Mouse (Mus musculus) heart, postnatal 25 days (tissue): ENCODE results near the gene Pds5b. TPM values are rescaled to one million over a fixed set of nuclear protein-coding genes. Genes with fewer than 3 reads are reported as not detected.
"Not testable (repeated sequence)": the region's sequence is repeated elsewhere in the genome, so short reads cannot be mapped to it uniquely, and the experiment has no call there.

Experiments
- DNase-seq: peaks from one replicate; pipeline ENCODE4 v3.0.0; 2022; ENCODE audit warnings: low spot score
- intact Hi-C: fragments of 180-260 bp; cut with DNase I; formaldehyde crosslinking; loops from one replicate; pipeline ENCODE4 v1.15.1; 2025
- total RNA-seq, 2 experiments: library from RNA; stranded (reverse); gene quantifications; 2 replicates each; pipeline ENCODE4 v1.2.3; 2021

The Pds5b gene
- total RNA-seq, 2 experiments from 2014 or later: 15.7 to 18.0 TPM

DNA sequence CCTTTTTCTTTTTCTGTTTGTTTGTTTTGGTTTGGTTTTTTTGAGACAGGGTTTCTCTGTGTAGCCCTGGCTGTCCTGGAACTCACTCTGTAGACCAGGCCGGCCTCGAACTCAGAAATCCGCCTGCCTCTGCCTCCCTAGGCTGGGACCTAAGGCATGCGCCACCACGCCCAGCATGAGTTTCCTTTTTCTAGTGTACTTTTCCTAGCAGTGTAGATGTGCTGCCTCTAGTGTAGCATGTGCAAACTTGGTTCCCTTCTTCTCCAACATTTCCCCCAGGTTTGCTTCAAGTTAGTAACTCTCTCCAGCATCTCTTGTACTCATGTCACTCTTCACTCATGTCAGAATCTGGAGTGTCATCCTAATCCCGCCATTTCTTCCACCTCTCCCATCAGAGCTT, 9.3 kb downstream of the Pds5b start:
- intact Hi-C loops: not testable (repeated sequence)

DNA sequence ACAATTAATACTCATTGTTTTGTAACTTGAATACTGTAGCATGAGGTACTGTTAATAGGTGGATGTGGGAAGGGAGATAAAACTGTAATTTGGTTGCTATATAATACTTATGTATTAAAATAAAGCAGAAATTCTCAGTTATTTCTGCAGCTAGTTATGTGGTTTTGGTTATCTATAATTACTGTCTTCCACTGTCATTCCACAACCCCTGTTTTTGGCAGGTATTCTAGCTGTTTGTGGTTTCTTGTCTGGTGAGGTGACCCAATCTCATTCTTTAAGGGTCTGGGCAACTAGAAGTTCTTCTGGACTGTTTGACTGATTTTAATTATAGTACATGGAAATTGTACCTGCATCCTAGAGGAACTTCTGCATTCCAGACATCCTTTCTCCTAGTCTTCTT, 17.1 kb downstream of the Pds5b start:
- no peak for DNase-seq
- intact Hi-C loops: no loop called here

More for the DNA sequence above, 9.3 kb downstream of the Pds5b start:
- DNase-seq: not testable (repeated sequence)

DNA sequence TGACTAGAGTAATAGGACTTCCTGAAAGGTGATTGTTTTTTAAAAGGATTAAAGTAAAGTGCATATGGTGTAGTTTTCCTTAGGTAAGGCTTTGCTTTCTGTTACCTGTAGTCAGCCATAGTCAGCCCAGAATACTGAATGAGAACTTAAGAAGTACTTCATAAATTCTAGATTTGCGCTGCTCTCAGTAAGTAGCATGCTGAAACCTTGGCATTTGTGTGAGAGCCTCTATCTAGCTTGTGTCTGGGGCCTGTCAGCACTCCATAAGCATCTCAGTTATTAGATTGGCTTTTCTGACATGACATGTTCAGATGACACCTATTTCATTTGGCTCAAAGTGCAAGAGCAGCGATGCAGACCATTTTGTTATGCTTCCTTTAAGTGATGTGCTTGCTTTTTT, 19.7 kb downstream of the Pds5b start:
- no peak for DNase-seq

DNA sequence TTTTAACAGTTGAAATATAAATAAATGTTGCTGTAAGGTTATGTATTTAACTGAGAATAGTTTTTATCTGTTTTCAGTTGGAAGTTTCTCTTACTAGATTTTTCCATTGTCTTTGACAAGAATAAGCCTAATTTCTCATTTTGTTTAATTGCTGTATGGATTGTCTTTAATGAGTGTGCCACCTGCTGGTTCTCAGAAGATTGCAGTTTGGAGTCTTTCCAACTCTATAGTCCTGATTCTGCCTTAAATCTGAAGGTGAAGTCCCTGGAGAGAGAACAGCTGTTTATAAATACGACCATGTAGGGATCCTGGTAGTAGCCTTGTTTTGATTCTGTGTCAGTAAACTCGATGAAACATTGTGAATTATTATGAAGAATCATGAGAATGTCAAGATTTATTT, 29.2 kb downstream of the Pds5b start:
- intact Hi-C loops: no loop called here
- DNase-seq: no peak

More for the DNA sequence above, 19.7 kb downstream of the Pds5b start:
- intact Hi-C loops: no loop called here

DNA sequence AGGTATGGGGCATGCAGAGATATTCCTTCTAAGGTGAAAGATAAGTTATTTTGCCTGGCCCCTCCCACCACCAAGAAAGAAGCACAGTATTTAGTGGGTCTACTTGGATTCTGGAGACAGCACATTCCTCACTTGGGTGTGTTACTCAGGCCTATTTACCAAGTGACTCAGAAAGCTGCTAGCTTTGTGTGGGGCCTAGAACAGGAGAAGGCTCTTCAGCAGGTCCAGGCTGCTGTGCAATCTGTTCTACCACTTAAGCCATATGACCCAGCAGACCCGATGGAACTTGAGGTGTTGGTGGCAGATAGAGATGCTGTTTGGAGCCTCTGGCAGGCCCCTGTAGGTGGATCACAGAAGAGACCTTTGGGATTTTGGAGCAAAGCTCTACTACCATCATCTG, 33.1 kb downstream of the Pds5b start:
- intact Hi-C loops, DNase-seq: not testable (repeated sequence)

GRCm38 (mm10) chr5:150707181-150707580, 33.6 kb downstream of the Pds5b start:
- DNase-seq, intact Hi-C loops: not testable (repeated sequence)

DNA sequence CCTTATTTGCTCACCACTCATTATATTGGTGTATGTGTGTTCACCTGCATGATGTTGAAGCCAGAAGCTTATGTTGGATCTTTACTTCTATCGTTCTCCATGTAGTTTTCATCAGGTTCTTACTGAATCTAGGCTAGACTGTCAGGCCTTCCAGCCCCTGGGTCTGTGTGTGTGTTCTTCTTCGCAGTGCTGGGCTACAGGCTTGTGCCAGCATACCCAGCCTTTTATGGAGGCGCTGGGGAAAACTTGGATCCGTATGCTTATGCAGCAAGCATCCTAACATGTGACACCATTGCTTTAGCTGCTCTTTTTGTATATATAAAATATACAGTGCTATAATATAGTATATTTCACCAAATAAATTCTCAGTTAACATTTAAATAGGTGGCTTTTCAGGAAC, 38.0 kb downstream of the Pds5b start:
- DNase-seq: no peak
- intact Hi-C loops: loop anchor here (5.0 kb wide), 1 partner anchor 34 kb away; no protein-coding TSS in a partner anchor

DNA sequence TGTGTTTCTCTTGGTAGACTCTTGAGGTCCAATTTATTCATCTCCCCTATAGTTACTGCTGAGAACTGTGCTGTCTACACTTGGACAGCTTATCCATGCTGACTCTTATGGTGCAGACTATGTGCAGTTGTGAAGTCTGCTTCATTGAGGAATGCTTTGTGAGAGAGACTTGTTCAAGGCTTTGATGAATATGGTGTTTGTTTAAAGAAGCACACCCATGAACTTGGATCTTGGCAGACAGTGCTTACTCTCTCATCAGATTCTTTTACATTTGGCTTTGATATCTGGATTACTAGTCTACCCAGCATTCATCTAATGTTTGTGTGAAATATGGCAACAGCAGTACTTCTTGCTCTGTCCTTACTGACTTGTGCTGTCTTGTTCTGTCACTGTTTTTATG, 39.9 kb downstream of the Pds5b start:
- no peak for DNase-seq
- intact Hi-C loops: loop anchor here (5.0 kb wide), 1 partner anchor 36 kb away; no protein-coding TSS in a partner anchor

DNA sequence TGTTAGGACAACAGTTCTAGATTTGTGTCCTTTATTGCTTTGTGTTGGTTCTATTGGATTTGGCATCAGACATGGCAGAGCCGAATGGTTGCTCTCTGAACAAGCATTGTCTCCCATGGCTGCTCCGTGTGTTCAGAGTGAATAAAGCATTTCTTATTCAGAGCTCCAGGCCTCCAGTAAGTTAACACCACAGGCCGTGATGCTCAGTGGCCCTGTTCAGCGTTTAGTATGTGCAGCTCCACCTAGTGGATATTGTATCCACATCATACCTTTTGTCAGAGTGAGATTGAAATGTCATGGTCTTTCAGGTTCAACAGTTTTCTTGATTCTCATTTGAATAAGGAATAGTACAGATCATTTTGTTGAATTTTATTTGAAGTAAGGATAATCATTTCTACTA, 44.2 kb downstream of the Pds5b start:
- intact Hi-C loops: no loop called here

DNA sequence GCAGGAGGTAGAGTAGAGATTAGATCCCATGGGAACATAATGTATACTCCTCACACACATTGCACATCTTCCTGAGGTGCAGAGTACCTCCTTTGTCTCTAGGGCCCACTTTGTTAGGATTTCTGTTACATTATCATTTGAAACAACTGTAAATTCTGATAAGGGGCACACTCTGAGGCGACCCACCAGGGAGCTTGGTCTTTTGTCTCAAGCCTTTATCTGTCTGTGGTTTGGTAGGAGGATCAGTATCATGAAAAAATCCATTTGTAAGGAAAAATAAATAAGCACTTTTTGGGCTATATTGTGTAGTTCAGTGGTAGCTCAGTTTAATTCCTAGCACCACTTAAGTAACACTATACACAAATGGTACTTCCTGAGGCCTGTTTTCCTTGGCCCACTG, 51.1 kb downstream of the Pds5b start:
- intact Hi-C loops: no loop called here
- no peak for DNase-seq

More for the DNA sequence above, 44.2 kb downstream of the Pds5b start:
- no peak for DNase-seq

- DNase-seq, intact Hi-C loops: not testable (repeated sequence)
Observed at GRCm38 (mm10) chr5:150737028-150737427, 63.5 kb downstream of the Pds5b start.

- intact Hi-C loops: no loop called here
- no peak for DNase-seq
Observed at GRCm38 (mm10) chr5:150739311-150739710, 65.8 kb downstream of the Pds5b start.

GRCm38 (mm10) chr5:150740597-150740996, 67.1 kb downstream of the Pds5b start:
- intact Hi-C loops: no loop called here
- no peak for DNase-seq

GRCm38 (mm10) chr5:150756623-150757022, 83.1 kb downstream of the Pds5b start:
- DNase-seq: no peak
- intact Hi-C loops: no loop called here

GRCm38 (mm10) chr5:150772403-150772802, 98.9 kb downstream of the Pds5b start:
- intact Hi-C loops: no loop called here
- no peak for DNase-seq

DNA sequence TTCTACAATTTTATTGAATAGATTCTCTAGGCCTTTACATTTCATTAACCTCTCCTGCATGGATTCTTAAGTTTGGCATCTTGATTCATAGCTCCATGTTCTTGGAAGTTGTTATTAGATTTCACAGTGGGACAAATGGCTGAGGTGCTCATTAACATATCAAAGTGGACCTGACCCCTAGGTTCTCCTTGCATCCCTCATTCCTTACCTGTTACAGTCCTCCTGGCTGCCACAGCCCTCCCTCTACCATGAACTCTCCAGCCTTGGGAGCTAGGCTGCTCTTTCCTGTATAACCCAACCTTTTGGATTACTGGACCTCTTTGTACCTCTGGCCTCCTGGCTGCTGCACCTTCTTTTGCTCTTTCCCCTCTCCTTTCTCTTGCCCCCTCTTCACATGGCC, 99.5 kb downstream of the Pds5b start:
- DNase-seq: no peak
- intact Hi-C loops: no loop called here

DNA sequence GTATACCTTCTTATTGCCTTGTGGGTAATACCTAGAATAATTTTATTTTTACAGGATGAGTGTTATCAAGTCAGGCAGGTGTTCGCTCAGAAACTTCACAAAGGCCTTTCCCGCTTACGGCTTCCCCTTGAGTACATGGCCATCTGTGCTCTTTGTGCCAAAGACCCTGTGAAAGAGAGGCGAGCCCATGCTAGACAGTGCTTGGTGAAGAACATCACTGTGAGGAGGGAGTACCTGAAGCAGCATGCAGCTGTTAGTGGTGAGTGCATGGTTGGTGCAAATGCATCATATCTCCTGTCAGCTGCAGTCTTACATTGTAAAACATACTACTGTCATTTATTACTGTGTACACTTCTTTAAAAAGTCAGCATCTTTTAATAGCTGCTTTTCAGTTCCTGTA, 114.7 kb downstream of the Pds5b start:
- no peak for DNase-seq

GRCm38 (mm10) chr5:150789039-150789438, 115.5 kb downstream of the Pds5b start:
- intact Hi-C loops: no loop called here
- no peak for DNase-seq

More for the DNA sequence above, 114.7 kb downstream of the Pds5b start:
- intact Hi-C loops: no loop called here

GRCm38 (mm10) chr5:150794181-150794580, 120.6 kb downstream of the Pds5b start:
- intact Hi-C loops: no loop called here
- no peak for DNase-seq

DNA sequence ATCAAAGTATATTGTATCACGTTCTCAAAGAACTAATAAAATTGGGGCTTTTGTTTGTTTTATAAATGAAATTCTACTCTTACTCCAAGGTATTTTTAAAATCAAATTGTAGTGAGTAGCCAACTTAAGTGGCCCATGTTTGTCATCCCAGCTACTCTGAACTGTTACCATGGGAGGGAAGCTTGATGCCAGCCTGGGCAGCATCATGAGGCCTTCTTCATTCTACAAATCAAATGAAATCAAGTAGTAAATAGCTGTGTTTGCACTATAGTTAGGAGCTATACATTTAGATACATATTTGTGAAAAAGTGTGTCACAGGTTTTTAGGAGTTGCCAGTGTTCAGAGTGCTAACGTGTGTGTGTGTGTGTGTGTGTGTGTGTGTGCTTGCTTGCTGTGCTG, 126.5 kb downstream of the Pds5b start:
- intact Hi-C loops: no loop called here

DNA sequence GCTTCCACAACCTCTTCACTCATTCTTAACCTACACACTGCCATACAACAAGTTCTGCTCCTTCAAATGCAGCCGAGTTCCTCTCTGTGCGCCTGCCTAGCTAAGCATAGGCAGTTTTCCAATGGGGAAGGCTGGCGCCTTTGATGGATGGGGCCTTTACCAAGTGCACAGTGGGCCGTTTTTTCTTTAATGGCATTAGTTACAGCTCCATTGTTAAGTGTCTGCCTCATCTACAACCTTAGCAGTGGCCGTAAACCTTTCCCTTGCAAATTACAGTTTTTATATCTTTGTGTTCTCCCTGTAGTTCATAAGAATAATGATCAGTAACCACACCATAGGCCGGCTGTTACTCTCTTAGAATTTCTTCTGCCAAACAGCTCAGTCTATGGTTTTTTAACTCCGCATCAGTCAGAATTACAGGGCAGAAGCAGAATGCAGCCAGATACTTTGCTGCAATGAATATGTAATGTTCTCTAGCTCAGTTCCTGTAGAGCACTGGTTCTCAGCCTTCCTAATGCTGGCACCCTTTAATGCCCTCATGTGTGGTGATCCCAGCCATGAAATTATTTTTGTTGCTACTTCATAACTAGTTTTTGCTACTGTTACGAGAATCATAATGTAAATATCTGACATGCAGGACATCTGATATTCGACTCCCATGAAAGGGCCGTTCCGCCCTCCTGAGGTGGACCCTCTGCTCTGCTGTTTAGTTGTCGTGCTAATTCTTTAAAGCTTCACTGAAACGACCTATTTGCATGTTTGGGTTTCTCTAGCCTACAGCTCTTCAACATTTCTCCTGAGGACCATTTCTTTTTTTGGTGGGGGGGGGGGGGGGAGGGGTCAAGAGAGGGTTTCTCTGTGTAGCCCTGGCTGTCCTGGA, 140.8 kb downstream of the Pds5b start:
- intact Hi-C loops: no loop called here
- no peak for DNase-seq

More for the DNA sequence above, 126.5 kb downstream of the Pds5b start:
- no peak for DNase-seq

DNA sequence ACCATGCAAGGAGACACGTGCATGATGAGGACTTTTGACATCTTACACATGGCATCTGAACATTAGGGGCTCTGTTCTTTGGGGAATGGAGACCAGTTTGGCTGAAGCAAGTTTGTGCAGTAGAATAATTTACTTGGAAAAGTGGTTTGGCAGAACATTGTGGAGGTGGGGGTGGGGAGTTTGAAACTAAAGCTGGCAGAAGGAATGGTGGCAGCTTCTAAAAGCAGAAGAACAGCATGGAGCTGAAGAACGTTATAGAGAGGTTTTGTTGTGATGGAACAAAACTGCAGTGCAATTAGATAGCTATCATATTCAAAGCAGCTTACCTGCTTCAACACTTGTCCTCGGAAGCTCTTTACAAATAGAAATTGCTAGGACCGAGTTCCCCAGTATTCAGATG, 141.9 kb downstream of the Pds5b start:
- intact Hi-C loops: no loop called here
- no peak for DNase-seq
